Mouse (Mus musculus) colon, adult 2 months (tissue): Measurements from ENCODE around the gene Eno1. TPM values are rescaled to one million over a fixed set of nuclear protein-coding genes. Genes with fewer than 3 reads are reported as not detected.

ENCODE experiments used
- polyA plus RNA-seq: library from polyadenylated mRNA; depleted of rRNA; stranded (reverse); fragments of >200 nt; gene quantifications from 2 replicates; pipeline ENCODE4 v1.2.3, GENCODE M21; 2012; rRNA removed

Eno1 gene
- polyA plus RNA-seq = 273 and 536 TPM in 2 replicates

GRCm38 (mm10) chr4:150236521-150237481 is at the start of gene Eno1:
TSS of gene Eno1 (plus strand) at chr4:150236721.

GRCm38 (mm10) chr4:150201232-150201631 is 35.3 kb upstream of the Eno1 start, which contains the start of gene Car6:
TSS of gene Car6 (minus strand) at chr4:150201332.

GRCm38 (mm10) chr4:150281018-150281761 is 44.7 kb downstream of the Eno1 start, which contains the start of gene Rere:
TSS of gene Rere (plus strand) at chr4:150281646.

Other genes with a start within 250 kb of the Eno1 start
- 37.2 and 37.7 TPM in 2 replicates for gene H6pd, start 227.7 kb upstream of the Eno1 start, polyA plus RNA-seq
- gene Gpr157, start 149.4 kb upstream of the Eno1 start, polyA plus RNA-seq = 2.0 and 2.2 TPM in 2 replicates
- 2.2 and 3.7 TPM in 2 replicates for gene Slc2a5, start 117.4 kb upstream of the Eno1 start, polyA plus RNA-seq
- 0.34 TPM in 1 of 2 replicates, not detected in the other for gene Slc2a7, start 87.7 kb upstream of the Eno1 start, polyA plus RNA-seq
- not detected in 2 replicates for gene Car6, start 35.4 kb upstream of the Eno1 start, polyA plus RNA-seq
- gene Rere, start 44.9 kb downstream of the Eno1 start, polyA plus RNA-seq = 34.3 and 41.8 TPM in 2 replicates